In the genomic region with DNA sequence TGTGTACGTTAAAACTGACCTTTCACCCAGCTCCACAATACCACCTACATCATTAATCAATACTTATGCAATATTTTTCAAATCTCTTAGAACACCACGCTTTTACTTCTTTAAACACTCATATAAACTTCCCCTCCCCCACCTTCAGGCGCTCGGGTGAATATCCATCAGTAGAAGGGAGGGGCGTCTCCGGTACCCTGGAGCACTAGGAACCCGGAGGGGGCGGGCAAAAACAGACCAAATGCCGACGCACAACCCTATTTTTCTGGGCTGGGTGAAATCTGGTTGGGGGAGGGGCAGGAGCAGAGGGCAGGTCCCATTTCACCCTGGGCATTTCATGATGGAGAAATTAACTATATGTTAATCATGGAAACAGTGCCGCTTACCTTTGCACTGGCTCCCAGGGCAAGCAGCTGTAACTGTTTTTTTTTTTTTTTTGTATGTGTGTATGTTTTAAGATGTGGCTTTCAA, we compare ENCODE assay signal across 9 mouse cellular contexts. TPM values are rescaled to one million over a fixed set of nuclear protein-coding genes. Genes with fewer than 3 reads are reported as not detected.
A peak's percentile ranks its signal among the peaks of the same experiment; 100 is the strongest.
DNase-seq lines count a peak whose midpoint lies in the region; ATAC-seq and TF ChIP-seq lines count a peak whose summit lies in the region.
"Had no signal": no experiment of that assay in that cellular context is flagged by ENCODE, and none has a peak within 500 bp of the region (broad histone marks: within the 10 kb centered on the region; RNA-seq: fewer than 3 reads in every experiment).

A gene (minus strand): TSS at position 421 of the 471 bp plus-strand sequence.

- ATAC-seq in kidney, embryonic 14.5 days (ENCODE audit: low FRiP score, low TSS enrichment) = no peak
- ATAC-seq in forebrain, embryonic 11.5 days (replicated peaks; ENCODE audit: low FRiP score) = no peak
- ATAC-seq in liver, embryonic 13.5 days (ENCODE audit: low read depth) = no peak
- no peak for ATAC-seq in activated CD4-positive, CD25-positive, alpha-beta regulatory T cell, adult 4 months

- H3K9ac ChIP-seq in kidney, embryonic 14.5 days (ENCODE audit: low read depth, low read length) = no peak within 1 kb of the TSS
- no peak within 1 kb of the TSS for H3K9ac ChIP-seq in ES-E14 (ENCODE audit: insufficient read depth, low read depth, low read length, poor library complexity, severe bottlenecking)
- peak within 1 kb of the TSS; percentile 98 for H3K9ac ChIP-seq in forebrain, embryonic 11.5 days (ENCODE audit: low read length)
- H3K9ac ChIP-seq in liver, embryonic 13.5 days = peak within 1 kb of the TSS; percentile 90

- no peak for DNase-seq in kidney, adult 11 months
- DNase-seq in ES-E14 (ENCODE audit: low read depth, low spot score) = no peak
- DNase-seq in forebrain, embryonic 11.5 days (ENCODE audit: low spot score) = peak; percentile 78
- peak; percentile 48 for DNase-seq in liver, embryonic 13.5 days
- DNase-seq in frontal cortex, adult 2 months (ENCODE audit: extremely low spot score in 1 of 2, low spot score in 1 of 2) = no peak
- DNase-seq in ovary, postnatal 10 days (ENCODE audit: low spot score) = no peak

- H3K9me3 ChIP-seq in kidney, embryonic 14.5 days (ENCODE audit: control insufficient read depth, low read length) = no peaks in the 10 kb centered on the region
- H3K9me3 ChIP-seq in ES-E14 (ENCODE audit: control insufficient read depth, insufficient read depth, low read depth, low read length) = no peaks in the 10 kb centered on the region
- no peaks in the 10 kb centered on the region for H3K9me3 ChIP-seq in forebrain, embryonic 11.5 days (ENCODE audit: control insufficient read depth, low read length)
- H3K9me3 ChIP-seq in liver, embryonic 13.5 days (replicated peaks) = no peaks in the 10 kb centered on the region

- peak within 1 kb of the TSS; percentile 87 for H3K4me2 ChIP-seq in kidney, embryonic 14.5 days (replicated peaks; ENCODE audit: low read depth, low read length)
- peak within 1 kb of the TSS; percentile 98 for H3K4me2 ChIP-seq in forebrain, embryonic 11.5 days (ENCODE audit: low read depth, low read length, severe bottlenecking)
- H3K4me2 ChIP-seq in liver, embryonic 13.5 days = peak within 1 kb of the TSS; percentile 98

- in situ Hi-C loops in ES-E14 (cut with MboI; ENCODE audit: low sequenced_read_pairs in 2 of 2, unreplicated experiment in 2 of 2) = no loop called here

- H3K4me1 ChIP-seq in kidney, embryonic 14.5 days (ENCODE audit: control insufficient read depth, insufficient read depth, low read length) = 0 out of 2 replicates have a peak, but pooled peaks cover 12% of the 10 kb centered on the region
- peaks cover 0 to 2% of the 10 kb centered on the region in 2 experiments; a peak in 2 of 4 replicates for H3K4me1 ChIP-seq in ES-E14 (ENCODE audit: control insufficient read depth in 2 of 2, insufficient read depth in 2 of 2, low read length in 2 of 2, poor library complexity in 1 of 2)
- H3K4me1 ChIP-seq in forebrain, embryonic 11.5 days (replicated peaks; ENCODE audit: control insufficient read depth, insufficient read depth, low read length) = peaks cover 2% of the 10 kb centered on the region; the same call in 1 of the 2 replicates
- H3K4me1 ChIP-seq in liver, embryonic 13.5 days (replicated peaks) = peaks cover 38% of the 10 kb centered on the region

- no peak within 1 kb of the TSS for H3K27ac ChIP-seq in kidney, embryonic 14.5 days (ENCODE audit: low read depth, low read length)
- H3K27ac ChIP-seq in ES-E14 (ENCODE audit: insufficient read depth, low read depth, low read length, poor library complexity, severe bottlenecking) = no peak within 1 kb of the TSS
- H3K27ac ChIP-seq in forebrain, embryonic 11.5 days (ENCODE audit: low read depth, low read length) = peak within 1 kb of the TSS; percentile 97
- peak within 1 kb of the TSS; percentile 92 for H3K27ac ChIP-seq in liver, embryonic 13.5 days

- under 1% methylated on average over 11 of the region's 11 CpGs for WGBS in kidney, embryonic 14.5 days
- WGBS in forebrain, embryonic 11.5 days = under 1% methylated on average over 11 of the region's 11 CpGs
- WGBS in liver, embryonic 13.5 days (ENCODE audit: insufficient replicate concordance) = 0% methylated on average over 11 of the region's 11 CpGs

- H3K4me3 ChIP-seq in kidney, embryonic 14.5 days (ENCODE audit: low read length) = peak within 1 kb of the TSS; percentile 50
- peak within 1 kb of the TSS; percentile 54 to 57 for H3K4me3 ChIP-seq in ES-E14 (ENCODE audit: insufficient read depth in 1 of 2, low read depth in 1 of 2, low read length in 2 of 2, poor library complexity in 1 of 2, severe bottlenecking in 1 of 2)
- peak within 1 kb of the TSS; percentile 85 for H3K4me3 ChIP-seq in forebrain, embryonic 11.5 days (ENCODE audit: low read depth, low read length)
- peak within 1 kb of the TSS; percentile 85 for H3K4me3 ChIP-seq in liver, embryonic 13.5 days (replicated peaks)

- H3K27me3 ChIP-seq in kidney, embryonic 14.5 days (ENCODE audit: control insufficient read depth, insufficient read depth, low read length) = peaks cover 48% of the 10 kb centered on the region
- no peaks in the 10 kb centered on the region for H3K27me3 ChIP-seq in forebrain, embryonic 11.5 days (ENCODE audit: control insufficient read depth, insufficient read depth, low read length)
- peaks cover 19% of the 10 kb centered on the region for H3K27me3 ChIP-seq in liver, embryonic 13.5 days

- no peaks in the 10 kb centered on the region for H3K36me3 ChIP-seq in kidney, embryonic 14.5 days (ENCODE audit: control insufficient read depth, insufficient read depth, low read length)
- no peaks in the 10 kb centered on the region for H3K36me3 ChIP-seq in ES-E14 (ENCODE audit: control insufficient read depth, insufficient read depth, low read length, poor library complexity, severe bottlenecking)
- H3K36me3 ChIP-seq in forebrain, embryonic 11.5 days (ENCODE audit: control insufficient read depth, insufficient read depth, low read length) = no peaks in the 10 kb centered on the region
- no peaks in the 10 kb centered on the region for H3K36me3 ChIP-seq in liver, embryonic 13.5 days

TF ChIP-seq in ES-E14, 5 proteins besides CTCF, POLR2A, EP300 and RAD21:
- TF ChIP-seq MAFK (IDR thresholded peaks at IDR 0.05; ENCODE audit: insufficient read depth, low read depth, low read length) = no peak
- no peak for TF ChIP-seq HCFC1 (IDR thresholded peaks at IDR 0.05; ENCODE audit: borderline replicate concordance, insufficient read depth, low read length)
- TF ChIP-seq ZNF384 (IDR thresholded peaks at IDR 0.05; ENCODE audit: low read depth, low read length) = no peak

RNA-seq across cellular contexts. Expression of the gene that starts here (rescaled TPM):
- not detected in 2 replicates for polyA plus RNA-seq in kidney, embryonic 14.5 days (2014; fragmentation: Nextera tagmentation; extraction: Ambion mirVana)
- total RNA-seq in ES-E14 (2012; rRNA removed) = not detected in 2 replicates
- polyA plus RNA-seq in forebrain, embryonic 11.5 days (2014; fragmentation: Nextera tagmentation; extraction: Ambion mirVana) = not detected in 2 replicates
- polyA plus RNA-seq in liver, embryonic 13.5 days (2015; fragmentation: Nextera tagmentation; extraction: Ambion mirVana) = not detected in 2 replicates
- polyA plus RNA-seq in activated CD4-positive, CD25-positive, alpha-beta regulatory T cell, adult 4 months (2017; shearing (Covaris generic)) = not detected
- polyA plus RNA-seq in frontal cortex, adult 2 months (2012; rRNA removed) = 1.2 and 1.8 TPM in 2 replicates
- total RNA-seq: neutrophil, adult 5-6 weeks had no signal

Comparison
In these comparisons a context has a peak if more than half of its experiments do, and no peak if none do; other contexts are left out.
1. Peak in DNase-seq, H3K4me3 ChIP-seq, H3K27ac ChIP-seq, H3K9ac ChIP-seq and H3K4me2 ChIP-seq in forebrain, embryonic 11.5 days; RNA of the gene not detected or under 1 TPM.
2. Peak in DNase-seq, H3K4me3 ChIP-seq, H3K27ac ChIP-seq, H3K9ac ChIP-seq and H3K4me2 ChIP-seq in liver, embryonic 13.5 days; RNA of the gene not detected or under 1 TPM.